Mouse (Mus musculus) ovary, adult 10 weeks (tissue): ENCODE results near the gene Larp1. TPM values are rescaled to one million over a fixed set of nuclear protein-coding genes. Genes with fewer than 3 reads are reported as not detected.

ENCODE experiments used
- polyA plus RNA-seq: library from polyadenylated mRNA; stranded (reverse); fragments of 350-450 nt; fragmentation: Illumina TruSeq; extraction: RNeasy Lipid Tissue Mini Kit (QIAGEN cat#74804); gene quantifications from one replicate; pipeline ENCODE4 v1.2.3, GENCODE M21; 2014

The Larp1 gene
- polyA plus RNA-seq = 24.5 TPM

GRCm38 (mm10) chr11:58009051-58009515, at the start of gene Larp1:
Larp1 (plus strand) TSS chr11:58009064.

DNA sequence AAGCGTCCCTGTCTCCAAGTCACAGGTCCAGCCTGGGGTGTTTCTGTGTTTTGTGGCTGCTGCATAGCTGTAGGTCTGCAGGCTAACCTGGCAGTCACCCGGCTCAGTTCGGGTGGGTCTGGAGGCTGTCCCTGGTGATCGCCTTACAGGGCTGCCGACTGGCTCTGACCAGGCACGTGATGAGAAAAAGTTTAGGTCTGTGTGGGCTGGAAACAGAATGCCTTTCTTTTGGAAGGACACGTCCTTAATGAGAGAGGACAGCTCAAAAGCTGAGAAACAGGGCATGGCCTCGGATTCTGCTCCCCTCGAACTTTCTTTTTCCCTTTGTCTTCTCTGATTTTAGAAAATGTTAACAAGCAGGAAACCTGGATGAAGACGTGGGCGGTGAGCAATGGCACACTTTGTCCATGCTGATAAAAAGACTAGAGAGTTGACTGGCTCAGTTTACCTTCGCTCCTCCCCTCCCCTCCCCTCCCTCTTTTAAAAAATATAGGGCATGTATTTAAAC, 84.2 kb downstream of the Larp1 start, which contains the start of gene Gm12248:
Gm12248 (minus strand) TSS at position 114 of the 508 bp plus-strand sequence.

DNA sequence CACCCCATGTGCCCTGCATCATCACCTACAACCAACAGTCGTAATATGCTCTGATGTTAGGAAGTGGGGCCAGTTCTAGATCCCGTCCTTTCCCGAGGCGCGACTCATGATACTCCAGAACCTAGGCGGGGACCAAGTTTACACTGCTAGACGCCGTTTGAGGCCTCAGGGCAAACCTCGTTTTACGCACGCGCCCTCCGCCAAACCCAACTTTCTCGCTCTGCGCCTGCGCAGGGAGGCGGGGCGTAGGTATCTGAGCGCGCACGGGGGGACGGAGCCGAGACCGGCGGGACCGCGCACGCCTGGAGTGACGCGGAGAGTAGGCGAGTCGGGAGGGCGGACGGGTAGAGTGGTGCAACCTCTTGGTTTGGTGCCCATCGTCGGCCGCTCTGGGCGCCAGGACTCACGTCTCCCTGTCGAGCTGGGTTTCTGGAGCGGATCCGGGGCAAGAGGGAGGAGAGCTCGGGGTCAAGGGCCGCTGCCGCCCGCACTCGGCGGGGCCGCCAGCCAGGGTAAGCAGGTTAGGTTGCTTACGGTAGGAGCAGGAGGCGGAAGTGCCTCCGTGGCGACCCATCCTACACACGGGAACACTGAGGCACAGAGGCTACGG, 94.9 kb downstream of the Larp1 start, which contains the start of gene Cnot8:
Cnot8 (plus strand) TSS at position 457 of the 610 bp plus-strand sequence.

Other genes starting within 250 kb of the Larp1 start
- gene Sap30l, start 207.4 kb upstream of the Larp1 start, polyA plus RNA-seq = 3.1 TPM
- gene Hand1, start 176.2 kb upstream of the Larp1 start, polyA plus RNA-seq = not detected
- gene Gm12248, start 84.1 kb downstream of the Larp1 start, polyA plus RNA-seq = 0.43 TPM
- gene Cnot8, start 95.1 kb downstream of the Larp1 start, polyA plus RNA-seq = 35.5 TPM
- 8.7 TPM for gene Gemin5, start 159.5 kb downstream of the Larp1 start, polyA plus RNA-seq
- 35.7 TPM for gene Mrpl22, start 162.6 kb downstream of the Larp1 start, polyA plus RNA-seq
- 16.1 TPM for gene Igtp, start 190.5 kb downstream of the Larp1 start, polyA plus RNA-seq
- gene Irgm2, start 190.6 kb downstream of the Larp1 start, polyA plus RNA-seq = 30.9 TPM